ENCODE assay signal across 8 mouse cellular contexts in genomic region chr1:135670397-135671130, GRCm38 (mm10). TPM values are rescaled to one million over a fixed set of nuclear protein-coding genes. Genes with fewer than 3 reads are reported as not detected.
A peak's percentile ranks its signal among the peaks of the same experiment; 100 is the strongest.
DNase-seq lines count a peak whose midpoint lies in the region; ATAC-seq and TF ChIP-seq lines count a peak whose summit lies in the region.

No protein-coding gene starts in this region.

- peak; percentile 71 to 74 for ATAC-seq in hematopoietic stem cell, adult 5-6 weeks (replicated peaks in 1 of 2; ENCODE audit: insufficient read depth in 1 of 2, low FRiP score in 2 of 2, low TSS enrichment in 1 of 2, low read depth in 1 of 2, poor library complexity in 2 of 2, severe bottlenecking in 2 of 2)
- peak; percentile 70; the same call in 1 of the 2 replicates for ATAC-seq in lung, embryonic 15.5 days (ENCODE audit: borderline replicate concordance, extremely low read depth, low FRiP score, low TSS enrichment)

- H3K27me3 ChIP-seq in MEL (ENCODE audit: control insufficient read depth in 1 of 2, insufficient read depth in 2 of 2, low read length in 2 of 2): no peaks in the 10 kb centered on the region
- no peaks in the 10 kb centered on the region for H3K27me3 ChIP-seq in cerebellum, adult 2 months (ENCODE audit: control insufficient read depth, insufficient read depth, low read length)
- H3K27me3 ChIP-seq in lung, embryonic 15.5 days: no peaks in the 10 kb centered on the region

- TF ChIP-seq RAD21 in MEL (IDR thresholded peaks at IDR 0.05; ENCODE audit: low read depth, low read length): peak; percentile 86

- no peaks in the 10 kb centered on the region for H3K9me3 ChIP-seq in MEL (replicated peaks; ENCODE audit: insufficient read depth, low read length)
- no peaks in the 10 kb centered on the region for H3K9me3 ChIP-seq in lung, embryonic 15.5 days

- H3K27ac ChIP-seq in MEL (ENCODE audit: control insufficient read depth, low read depth, low read length): peak overlapping the region; percentile 44
- H3K27ac ChIP-seq in cerebellum, adult 2 months (ENCODE audit: insufficient read depth, low read length): no peak overlapping the region
- 0 out of 2 replicates have a peak overlapping the region, but pooled peaks have one; percentile 37 for H3K27ac ChIP-seq in lung, embryonic 15.5 days

- peak; percentile 84 for DNase-seq in MEL (ENCODE audit: low read depth, low spot score)
- DNase-seq in cerebellum, adult 2 months: peak; percentile 75 to 81
- DNase-seq in forelimb bud, embryonic 11.5 days (ENCODE audit: low read depth, low spot score): peak; percentile 84
- peak; percentile 83 for DNase-seq in layer of hippocampus, adult 9-10 months (ENCODE audit: low spot score)
- peak; percentile 74 for DNase-seq in ovary, adult 18-20 months (ENCODE audit: low spot score)
- peak; percentile 36 to 77 for DNase-seq in thymus, postnatal 10 days (ENCODE audit: low spot score in 2 of 2)

- TF ChIP-seq POLR2A in MEL (IDR thresholded peaks at IDR 0.05; ENCODE audit: control insufficient read depth in 1 of 2, insufficient read depth in 1 of 2, low read depth in 1 of 2, low read length in 2 of 2, poor library complexity in 1 of 2): no peak
- no peak for TF ChIP-seq POLR2A in cerebellum, adult 2 months (IDR thresholded peaks at IDR 0.05; ENCODE audit: borderline replicate concordance, insufficient read depth, low read length)

- H3K4me1 ChIP-seq in MEL (ENCODE audit: control insufficient read depth in 1 of 2, insufficient read depth in 2 of 2, low read length in 2 of 2): peaks cover 4 to 26% of the 10 kb centered on the region in 2 experiments
- H3K4me1 ChIP-seq in cerebellum, adult 2 months (ENCODE audit: control insufficient read depth, insufficient read depth, low read length): no peaks in the 10 kb centered on the region
- H3K4me1 ChIP-seq in lung, embryonic 15.5 days: peaks cover 48% of the 10 kb centered on the region

- H3K4me2 ChIP-seq in lung, embryonic 15.5 days: peak overlapping the region; percentile 51

- no peaks in the 10 kb centered on the region for H3K79me2 ChIP-seq in MEL (ENCODE audit: control insufficient read depth, insufficient read depth, low read length, poor library complexity)

- no peak for TF ChIP-seq EP300 in MEL (IDR thresholded peaks at IDR 0.05; ENCODE audit: low read depth in 1 of 2, low read length in 2 of 2)

- peak; percentile 92 to 97 (median 93) for TF ChIP-seq CTCF in MEL (IDR thresholded peaks at IDR 0.05 in 2 of 3, conservative IDR thresholded peaks at IDR 0.05 in 1 of 3; ENCODE audit: control insufficient read depth in 1 of 3, insufficient read depth in 1 of 3, low read depth in 2 of 3, low read length in 3 of 3, poor library complexity in 1 of 3, severe bottlenecking in 1 of 3)
- peak; percentile 99 for TF ChIP-seq CTCF in cerebellum, adult 2 months (IDR thresholded peaks at IDR 0.05; ENCODE audit: borderline replicate concordance, insufficient read depth, low read depth, low read length)

- H3K4me3 ChIP-seq in MEL (ENCODE audit: control insufficient read depth in 1 of 2, insufficient read depth in 1 of 2, low read depth in 2 of 2, low read length in 2 of 2): no peak overlapping the region
- no peak overlapping the region for H3K4me3 ChIP-seq in cerebellum, adult 2 months (replicated peaks; ENCODE audit: insufficient read depth, low read depth, low read length)
- 0 out of 2 replicates have a peak overlapping the region, but pooled peaks have one; percentile 7 for H3K4me3 ChIP-seq in lung, embryonic 15.5 days

- no peak overlapping the region for H3K9ac ChIP-seq in MEL (ENCODE audit: control insufficient read depth, low read depth, low read length, poor library complexity, severe bottlenecking)
- no peak overlapping the region for H3K9ac ChIP-seq in lung, embryonic 15.5 days

- peaks cover 0 to 18% of the 10 kb centered on the region in 2 experiments; a peak in 2 of 4 replicates for H3K36me3 ChIP-seq in MEL (ENCODE audit: control insufficient read depth in 1 of 2, insufficient read depth in 2 of 2, low read length in 2 of 2)
- no peaks in the 10 kb centered on the region for H3K36me3 ChIP-seq in lung, embryonic 15.5 days

- WGBS in cerebellum, adult 2 months: 8% methylated on average over 13 of the region's 13 CpGs
- WGBS in lung, embryonic 15.5 days: 9% methylated on average over 13 of the region's 13 CpGs

TF ChIP-seq in MEL, 35 proteins besides CTCF, POLR2A, EP300 and RAD21:
- TF ChIP-seq MAZ (IDR thresholded peaks at IDR 0.05; ENCODE audit: low read depth, low read length) (no peak), POLR2AphosphoS5 (IDR thresholded peaks at IDR 0.05; ENCODE audit: borderline replicate concordance, low read depth, low read length) (no peak), TCF12 (IDR thresholded peaks at IDR 0.05; ENCODE audit: low read depth, low read length) (peak; percentile 33; the same call in 1 of the 2 replicates), ZNF384 (IDR thresholded peaks at IDR 0.05; ENCODE audit: low read depth, low read length) (no peak), BHLHE40 (IDR thresholded peaks at IDR 0.05; ENCODE audit: borderline replicate concordance, low read depth, low read length) (no peak), RCOR1 (IDR thresholded peaks at IDR 0.05; ENCODE audit: low read depth, low read length) (peak; percentile 21; the same call in 1 of the 2 replicates), ETS1 (IDR thresholded peaks at IDR 0.05; ENCODE audit: low read depth, low read length) (peak; percentile 82), NRF1 (IDR thresholded peaks at IDR 0.05; ENCODE audit: insufficient read depth, low read depth, low read length, poor library complexity, severe bottlenecking) (no peak), POLR2AphosphoS2 (IDR thresholded peaks at IDR 0.05; ENCODE audit: low read length) (no peak), MYC (IDR thresholded peaks at IDR 0.05; ENCODE audit: low read depth, low read length) (no peak), ZC3H11A (IDR thresholded peaks at IDR 0.05; ENCODE audit: low read depth, low read length) (peak; percentile 60), SIN3A (IDR thresholded peaks at IDR 0.05; ENCODE audit: low read length) (peak; percentile 38; the same call in 1 of the 2 replicates), MYB (IDR thresholded peaks at IDR 0.05; ENCODE audit: low read depth, low read length) (no peak), ZKSCAN1 (IDR thresholded peaks at IDR 0.05; ENCODE audit: low read depth, low read length) (no peak), JUND (IDR thresholded peaks at IDR 0.05; ENCODE audit: low read depth, low read length) (no peak), ELF1 (IDR thresholded peaks at IDR 0.05; ENCODE audit: low read depth, low read length) (no peak), CHD2 (IDR thresholded peaks at IDR 0.05; ENCODE audit: low read length) (no peak), MAFK (IDR thresholded peaks at IDR 0.05; ENCODE audit: borderline replicate concordance, low read depth, low read length) (no peak), ZMIZ1 (IDR thresholded peaks at IDR 0.05; ENCODE audit: low read depth, low read length) (no peak), CHD1 (IDR thresholded peaks at IDR 0.05; ENCODE audit: low read depth, low read length) (no peak), HCFC1 (IDR thresholded peaks at IDR 0.05; ENCODE audit: low read depth, low read length) (no peak), KAT2A (conservative IDR thresholded peaks at IDR 0.05; ENCODE audit: low read depth, low read length) (no peak), SMC3 (IDR thresholded peaks at IDR 0.05; ENCODE audit: low read depth, low read length) (peak; percentile 81), USF1 (IDR thresholded peaks at IDR 0.05; ENCODE audit: low read depth, low read length) (no peak)

RNA-seq across cellular contexts. Expression of gene Csrp1, which starts 49.3 kb away (rescaled TPM):
- total RNA-seq in MEL (2012; rRNA removed): 40.3 and 44.4 TPM in 2 replicates
- polyA plus RNA-seq in MEL (2012; ENCODE audit: insufficient read depth in 1 of 2, insufficient read length in 2 of 2, low read depth in 1 of 2, low replicate concordance in 2 of 2, missing spikeins in 1 of 2): 10 to 100 TPM in 1 of 2 experiments, not detected in 1; 73.0 TPM
- polyA plus RNA-seq in cerebellum, adult 2 months (2012; rRNA removed): 364 and 434 TPM in 2 replicates
- 148 and 162 TPM in 2 replicates for total RNA-seq in hematopoietic stem cell, adult 5-6 weeks (2017)
- 275 and 280 TPM in 2 replicates for polyA plus RNA-seq in lung, embryonic 15.5 days (2015; fragmentation: Nextera tagmentation; extraction: Ambion mirVana)
